10 mouse cellular contexts compared by ENCODE assay signal in genomic region chr14:122013417-122013951, GRCm38 (mm10). TPM values are rescaled to one million over a fixed set of nuclear protein-coding genes. Genes with fewer than 3 reads are reported as not detected.
A peak's percentile ranks its signal among the peaks of the same experiment; 100 is the strongest.
DNase-seq lines count a peak whose midpoint lies in the region; ATAC-seq and TF ChIP-seq lines count a peak whose summit lies in the region.
"Had no signal": no experiment of that assay in that cellular context is flagged by ENCODE, and none has a peak within 500 bp of the region (broad histone marks: within the 10 kb centered on the region; RNA-seq: fewer than 3 reads in every experiment).

No protein-coding gene starts in this region.

- H3K9me3 ChIP-seq in G1E (replicated peaks), result no peaks in the 10 kb centered on the region
- H3K9me3 ChIP-seq in liver, embryonic 12.5 days (replicated peaks), result no peaks in the 10 kb centered on the region
- no peaks in the 10 kb centered on the region for H3K9me3 ChIP-seq in forebrain, embryonic 13.5 days (replicated peaks)
- H3K9me3 ChIP-seq: heart, embryonic 13.5 days had no signal

- intact Hi-C loops in gastrocnemius, adult 2 months (cut with DNase I), result no loop called here

- ATAC-seq in G1E (ENCODE audit: extremely low read depth, insufficient number of reproducible peaks, low FRiP score, poor library complexity, severe bottlenecking), result no peak
- peak; percentile 59 for ATAC-seq in liver, embryonic 12.5 days
- ATAC-seq in forebrain, embryonic 13.5 days, result no peak

- peak; percentile 52 for DNase-seq in gastrocnemius, adult 2 months
- no peak for DNase-seq in gastrocnemius, postnatal 10 days
- DNase-seq in G1E (ENCODE audit: low spot score), result no peak
- no peak for DNase-seq in frontal cortex, postnatal 25 days (ENCODE audit: low spot score in 2 of 2)
- no peak for DNase-seq in cerebellum, adult 2 months
- DNase-seq: cerebellum, postnatal 10 days had no signal

- 24% methylated on average over 14 of the region's 14 CpGs for WGBS in liver, embryonic 12.5 days (ENCODE audit: insufficient replicate concordance)
- 75% methylated on average over 14 of the region's 14 CpGs for WGBS in small intestine, adult 2 months
- 90% methylated on average over 14 of the region's 14 CpGs for WGBS in forebrain, embryonic 13.5 days
- WGBS in cerebellum, adult 2 months, result 89% methylated on average over 14 of the region's 14 CpGs

- H3K27ac ChIP-seq in gastrocnemius, adult 2 months, result peak overlapping the region; percentile 12; the same call in 1 of the 2 replicates
- peak overlapping the region; percentile 11 for H3K27ac ChIP-seq in liver, embryonic 12.5 days
- peak overlapping the region; percentile 69 for H3K27ac ChIP-seq in small intestine, adult 2 months (ENCODE audit: insufficient read depth, low read depth, low read length)
- H3K27ac ChIP-seq in forebrain, embryonic 13.5 days, result no peak overlapping the region
- H3K27ac ChIP-seq in cerebellum, adult 2 months (ENCODE audit: insufficient read depth, low read length), result no peak overlapping the region
- H3K27ac ChIP-seq: heart, embryonic 13.5 days had no signal

- H3K4me3 ChIP-seq in gastrocnemius, adult 2 months, result no peak overlapping the region
- peak overlapping the region; percentile 17; the same call in 1 of the 2 replicates for H3K4me3 ChIP-seq in G1E (ENCODE audit: low read depth, low read length)
- H3K4me3 ChIP-seq in liver, embryonic 12.5 days, result no peak overlapping the region
- H3K4me3 ChIP-seq in small intestine, adult 2 months (ENCODE audit: low read depth, low read length), result no peak overlapping the region
- H3K4me3 ChIP-seq in forebrain, embryonic 13.5 days, result no peak overlapping the region
- no peak overlapping the region for H3K4me3 ChIP-seq in cerebellum, adult 2 months (replicated peaks; ENCODE audit: insufficient read depth, low read depth, low read length)
- H3K4me3 ChIP-seq: heart, embryonic 13.5 days had no signal

- H3K36me3 ChIP-seq in G1E (replicated peaks), result peaks cover 79% of the 10 kb centered on the region
- peaks cover 7% of the 10 kb centered on the region; the same call in 1 of the 2 replicates for H3K36me3 ChIP-seq in liver, embryonic 12.5 days
- peaks cover 13% of the 10 kb centered on the region for H3K36me3 ChIP-seq in small intestine, adult 2 months (ENCODE audit: control insufficient read depth, insufficient read depth, low read length)
- H3K36me3 ChIP-seq in forebrain, embryonic 13.5 days (ENCODE audit: poor library complexity, severe bottlenecking), result peaks cover 40% of the 10 kb centered on the region

- H3K9ac ChIP-seq in liver, embryonic 12.5 days, result no peak overlapping the region
- no peak overlapping the region for H3K9ac ChIP-seq in forebrain, embryonic 13.5 days
- H3K9ac ChIP-seq: heart, embryonic 13.5 days had no signal

- no peak for TF ChIP-seq POLR2A in small intestine, adult 2 months (IDR thresholded peaks at IDR 0.05; ENCODE audit: low read depth, low read length)
- no peak for TF ChIP-seq POLR2A in cerebellum, adult 2 months (IDR thresholded peaks at IDR 0.05; ENCODE audit: borderline replicate concordance, insufficient read depth, low read length)

- TF ChIP-seq CTCF in gastrocnemius, adult 2 months (IDR thresholded peaks at IDR 0.05), result no peak
- TF ChIP-seq CTCF in G1E (IDR thresholded peaks at IDR 0.05; ENCODE audit: low read depth, low read length), result no peak
- no peak for TF ChIP-seq CTCF in small intestine, adult 2 months (IDR thresholded peaks at IDR 0.05; ENCODE audit: extremely low read depth, insufficient read length, insufficient replicate concordance, low read depth, low read length)
- no peak for TF ChIP-seq CTCF in cerebellum, adult 2 months (IDR thresholded peaks at IDR 0.05; ENCODE audit: borderline replicate concordance, insufficient read depth, low read depth, low read length)

- no peaks in the 10 kb centered on the region for H3K27me3 ChIP-seq in G1E (ENCODE audit: insufficient read depth, low read length)
- H3K27me3 ChIP-seq in liver, embryonic 12.5 days (replicated peaks), result no peaks in the 10 kb centered on the region
- no peaks in the 10 kb centered on the region for H3K27me3 ChIP-seq in small intestine, adult 2 months (ENCODE audit: control insufficient read depth, insufficient read depth, low read length)
- H3K27me3 ChIP-seq in forebrain, embryonic 13.5 days, result no peaks in the 10 kb centered on the region
- no peaks in the 10 kb centered on the region for H3K27me3 ChIP-seq in cerebellum, adult 2 months (ENCODE audit: control insufficient read depth, insufficient read depth, low read length)
- H3K27me3 ChIP-seq: heart, embryonic 13.5 days had no signal

- H3K4me1 ChIP-seq in G1E (ENCODE audit: insufficient read depth, low read depth, low read length), result peaks cover 33% of the 10 kb centered on the region
- H3K4me1 ChIP-seq in liver, embryonic 12.5 days, result peaks cover 32% of the 10 kb centered on the region
- H3K4me1 ChIP-seq in small intestine, adult 2 months (ENCODE audit: control insufficient read depth, insufficient read depth, insufficient read length, low read length), result peaks cover 15% of the 10 kb centered on the region
- no peaks in the 10 kb centered on the region for H3K4me1 ChIP-seq in forebrain, embryonic 13.5 days
- no peaks in the 10 kb centered on the region for H3K4me1 ChIP-seq in cerebellum, adult 2 months (ENCODE audit: control insufficient read depth, insufficient read depth, low read length)

- peak overlapping the region; percentile 41 for H3K4me2 ChIP-seq in liver, embryonic 12.5 days
- no peak overlapping the region for H3K4me2 ChIP-seq in forebrain, embryonic 13.5 days
- H3K4me2 ChIP-seq: heart, embryonic 13.5 days had no signal

RNA-seq across cellular contexts. Expression of gene Timm8a2, which starts 21.0 kb away (rescaled TPM):
- total RNA-seq in gastrocnemius, adult 2 months (2021), result not detected
- not detected for total RNA-seq in gastrocnemius, postnatal 10 days (2021)
- total RNA-seq in G1E (2014; fragmentation: Nextera tagmentation) (not detected in 2 replicates), G1E (2017) (0.35 TPM in 1 of 2 replicates, not detected in the other)
- 0.05 TPM in 1 of 2 replicates, not detected in the other for polyA plus RNA-seq in G1E (2012)
- polyA plus RNA-seq in liver, embryonic 12.5 days (2016; fragmentation: Nextera tagmentation; extraction: Ambion mirVana), result not detected in 2 replicates
- not detected in 2 replicates for polyA plus RNA-seq in small intestine, adult 2 months (2012; rRNA removed)
- polyA plus RNA-seq in forebrain, embryonic 13.5 days (2015; fragmentation: Nextera tagmentation; extraction: Ambion mirVana), result not detected in 2 replicates
- 0.28 and 0.29 TPM in 2 replicates for polyA plus RNA-seq in cerebellum, adult 2 months (2012; rRNA removed)
- polyA plus RNA-seq: heart, embryonic 13.5 days had no signal

RNA-seq across cellular contexts. Expression of gene Gpr183, which starts 48.5 kb away (rescaled TPM):
- total RNA-seq in gastrocnemius, adult 2 months (2021), result under 1 TPM; 0.17 to 0.41 TPM
- total RNA-seq in gastrocnemius, postnatal 10 days (2021), result 1 to 10 TPM in 1 of 2 experiments, under 1 TPM in 1; 0.68 to 1.4 TPM
- total RNA-seq in G1E (2014; fragmentation: Nextera tagmentation) (0.24 TPM in 1 of 2 replicates, not detected in the other), G1E (2017) (6.9 and 7.1 TPM in 2 replicates)
- 0.07 and 0.08 TPM in 2 replicates for polyA plus RNA-seq in G1E (2012)
- polyA plus RNA-seq in liver, embryonic 12.5 days (2016; fragmentation: Nextera tagmentation; extraction: Ambion mirVana), result 1.8 and 2.1 TPM in 2 replicates
- polyA plus RNA-seq in small intestine, adult 2 months (2012; rRNA removed), result 1.3 and 1.8 TPM in 2 replicates
- polyA plus RNA-seq in forebrain, embryonic 13.5 days (2015; fragmentation: Nextera tagmentation; extraction: Ambion mirVana), result 1.3 and 1.5 TPM in 2 replicates
- polyA plus RNA-seq in cerebellum, adult 2 months (2012; rRNA removed), result 0.33 and 0.52 TPM in 2 replicates

Comparison
In these comparisons a context has a peak if more than half of its experiments do, and no peak if none do; other contexts are left out.
1. H3K27ac ChIP-seq: peak in gastrocnemius, adult 2 months (single experiment), liver, embryonic 12.5 days (single experiment) and small intestine, adult 2 months (single experiment); none in forebrain, embryonic 13.5 days (single experiment) and cerebellum, adult 2 months (single experiment).